Mouse (Mus musculus): ENCODE results near the gene Gmpr. TPM values are rescaled to one million over a fixed set of nuclear protein-coding genes. Genes with fewer than 3 reads are reported as not detected.
A peak's percentile ranks its signal among the peaks of the same experiment; 100 is the strongest.

The Gmpr gene
- polyA plus RNA-seq, 1 experiment from 2014 or later: 30.0 TPM

DNA sequence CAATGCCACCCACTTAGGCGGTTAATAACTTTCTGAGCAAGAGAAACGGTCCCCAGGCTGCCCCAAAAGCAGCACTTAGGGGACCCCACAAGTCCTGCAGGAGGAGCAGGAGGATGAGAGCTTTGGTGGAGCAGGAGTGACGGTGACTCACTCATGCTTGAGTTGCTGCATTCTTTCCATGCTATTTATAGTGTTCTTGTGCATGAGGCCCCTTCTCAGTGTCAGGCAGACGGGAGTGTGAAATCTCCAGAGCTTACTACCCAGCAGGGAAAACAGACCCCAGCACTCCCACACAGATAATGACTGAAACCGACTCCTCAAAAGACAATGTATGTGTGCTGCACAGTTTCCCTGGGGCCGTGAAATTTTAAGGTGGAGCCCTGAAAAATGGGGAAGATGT lies 23.5 kb downstream of the Gmpr start:
- WGBS: 40% methylated on average over 6 of the region's 6 CpGs
- H3K4me1 ChIP-seq: peaks cover 26% of the 10 kb centered on the region
- no peaks in the 10 kb centered on the region for H3K9me3 ChIP-seq (replicated peaks)
- DNase-seq (ENCODE audit: low spot score): no peak
- no peak overlapping the region for H3K4me3 ChIP-seq
- 0 out of 2 replicates have a peak, but pooled peaks cover 4% of the 10 kb centered on the region for H3K27me3 ChIP-seq (ENCODE audit: low read depth, poor library complexity, severe bottlenecking)
- H3K36me3 ChIP-seq: no peaks in the 10 kb centered on the region
- H3K27ac ChIP-seq (replicated peaks): peak overlapping the region; percentile 13

DNA sequence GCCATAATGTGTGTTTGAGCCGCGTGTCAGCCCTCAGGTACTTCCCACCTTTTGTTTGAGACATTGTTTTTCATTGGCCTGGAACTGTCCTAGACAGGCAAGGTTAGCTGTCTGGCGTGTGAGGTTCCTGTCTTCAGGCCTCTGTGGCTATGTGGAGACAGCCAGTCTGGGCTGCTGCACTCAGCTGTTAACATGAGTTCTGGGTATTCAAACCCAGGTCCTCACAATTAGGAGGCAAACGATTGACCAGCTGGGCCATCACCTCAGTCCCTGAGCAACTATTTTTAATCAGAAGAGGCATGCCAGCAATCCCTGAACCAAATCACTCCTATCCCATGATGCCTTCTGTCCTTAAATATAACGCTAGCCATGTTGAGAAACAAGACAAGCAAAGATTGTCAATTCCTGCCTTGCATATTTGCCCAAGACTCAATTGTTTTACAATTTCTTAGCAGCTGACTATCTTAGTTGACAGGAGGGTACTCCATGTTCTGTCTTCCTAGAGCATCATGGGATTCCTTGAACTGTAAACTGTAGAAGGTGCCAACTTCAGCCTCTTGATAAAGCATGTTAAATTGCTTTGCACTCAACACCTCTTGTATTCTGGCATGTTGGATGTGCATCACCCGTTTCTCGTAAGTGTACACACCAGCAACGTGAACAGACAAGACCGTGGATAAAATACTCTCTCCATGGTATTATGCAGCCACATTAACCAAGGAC lies 28.6 kb downstream of the Gmpr start:
- DNase-seq (ENCODE audit: low spot score): no peak
- H3K27ac ChIP-seq (replicated peaks): no peak overlapping the region
- H3K36me3 ChIP-seq: no peaks in the 10 kb centered on the region
- no peaks in the 10 kb centered on the region for H3K9me3 ChIP-seq (replicated peaks)
- H3K4me1 ChIP-seq: peaks cover 14% of the 10 kb centered on the region
- WGBS: 91% methylated on average over 9 of the region's 9 CpGs
- no peaks in the 10 kb centered on the region for H3K27me3 ChIP-seq (ENCODE audit: low read depth, poor library complexity, severe bottlenecking)
- H3K4me3 ChIP-seq: no peak overlapping the region

DNA sequence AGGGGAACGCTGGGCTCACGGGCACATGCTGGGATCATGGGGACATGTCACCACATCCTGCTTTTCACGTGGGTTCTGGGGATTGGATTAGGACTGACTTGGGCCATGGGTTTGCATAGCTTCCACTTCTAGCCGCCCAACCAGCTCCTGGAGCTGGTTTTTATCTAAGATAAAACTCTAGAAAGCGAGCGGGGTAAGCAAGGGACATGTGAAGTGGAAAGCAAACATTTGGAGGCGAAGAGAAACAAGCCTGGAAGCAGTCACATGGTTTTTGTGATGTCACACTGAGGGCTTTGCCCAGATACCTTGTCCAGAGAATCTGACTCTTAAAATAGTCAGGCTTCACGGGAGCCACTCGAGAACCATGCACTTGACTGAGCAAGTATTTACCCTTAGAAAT lies 29.9 kb downstream of the Gmpr start:
- H3K9me3 ChIP-seq (replicated peaks): no peaks in the 10 kb centered on the region
- no peak for DNase-seq (ENCODE audit: low spot score)
- H3K36me3 ChIP-seq: no peaks in the 10 kb centered on the region
- 86% methylated on average over 9 of the region's 9 CpGs for WGBS
- H3K27ac ChIP-seq (replicated peaks): no peak overlapping the region
- peaks cover 10% of the 10 kb centered on the region for H3K4me1 ChIP-seq
- H3K27me3 ChIP-seq (ENCODE audit: low read depth, poor library complexity, severe bottlenecking): no peaks in the 10 kb centered on the region
- H3K4me3 ChIP-seq: no peak overlapping the region

- H3K9me3 ChIP-seq (replicated peaks): no peaks in the 10 kb centered on the region
- no peaks in the 10 kb centered on the region for H3K36me3 ChIP-seq
- WGBS: 89% methylated on average over 9 of the region's 9 CpGs
- H3K27ac ChIP-seq (replicated peaks): no peak overlapping the region
- no peak for DNase-seq (ENCODE audit: low spot score)
- no peak overlapping the region for H3K4me3 ChIP-seq
- H3K4me1 ChIP-seq: peaks cover 10% of the 10 kb centered on the region
- no peaks in the 10 kb centered on the region for H3K27me3 ChIP-seq (ENCODE audit: low read depth, poor library complexity, severe bottlenecking)
Observed at GRCm38 (mm10) chr13:45538091-45538490, 30.8 kb downstream of the Gmpr start.

GRCm38 (mm10) chr13:45538532-45539204 lies 31.4 kb downstream of the Gmpr start:
- Histone ChIP-seq H3K36me3 (no peaks in the 10 kb centered on the region), H3K27ac (replicated peaks) (peak overlapping the region; percentile 71), H3K4me1 (peaks cover 10% of the 10 kb centered on the region), H3K9me3 (replicated peaks) (no peaks in the 10 kb centered on the region), H3K27me3 (ENCODE audit: low read depth, poor library complexity, severe bottlenecking) (no peaks in the 10 kb centered on the region), H3K4me3 (peak overlapping the region; percentile 50)
- DNase-seq (ENCODE audit: low spot score): peak; percentile 81
- WGBS: 34% methylated on average over 10 of the region's 10 CpGs

GRCm38 (mm10) chr13:45539205-45539568 lies 31.9 kb downstream of the Gmpr start:
- DNase-seq (ENCODE audit: low spot score): peak; percentile 81
- Histone ChIP-seq H3K36me3 (no peaks in the 10 kb centered on the region), H3K4me1 (peaks cover 10% of the 10 kb centered on the region), H3K27ac (replicated peaks) (peak overlapping the region; percentile 71), H3K9me3 (replicated peaks) (no peaks in the 10 kb centered on the region), H3K27me3 (ENCODE audit: low read depth, poor library complexity, severe bottlenecking) (no peaks in the 10 kb centered on the region), H3K4me3 (peak overlapping the region; percentile 50)
- 7% methylated on average over 10 of the region's 10 CpGs for WGBS

- Histone ChIP-seq H3K36me3 (no peaks in the 10 kb centered on the region), H3K27me3 (ENCODE audit: low read depth, poor library complexity, severe bottlenecking) (no peaks in the 10 kb centered on the region), H3K4me3 (no peak overlapping the region), H3K27ac (replicated peaks) (no peak overlapping the region), H3K4me1 (no peaks in the 10 kb centered on the region), H3K9me3 (replicated peaks) (no peaks in the 10 kb centered on the region)
- DNase-seq (ENCODE audit: low spot score): no peak
- 86% methylated on average over 13 of the region's 13 CpGs for WGBS
Observed at GRCm38 (mm10) chr13:45545974-45546373, 38.7 kb downstream of the Gmpr start.

DNA sequence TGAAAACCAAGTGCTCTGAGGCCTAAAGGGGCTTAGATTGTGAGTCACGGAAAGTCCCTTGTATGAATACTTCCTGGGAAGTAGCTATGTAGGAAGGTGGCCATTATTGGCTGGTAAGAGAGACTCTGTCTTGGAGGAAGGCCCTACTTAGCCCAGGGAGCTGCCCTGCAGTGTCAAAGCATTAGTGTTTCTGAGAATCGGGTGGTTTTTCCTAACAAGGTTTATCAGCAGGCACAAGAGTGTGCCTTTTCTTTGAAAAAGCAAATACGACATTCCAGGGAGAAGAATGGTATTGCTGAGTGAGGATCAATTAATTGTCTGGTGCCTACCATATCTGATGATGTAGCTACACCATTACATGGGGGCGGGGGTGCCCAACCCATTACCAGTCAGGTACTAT lies 39.7 kb downstream of the Gmpr start:
- Histone ChIP-seq H3K27ac (replicated peaks) (no peak overlapping the region), H3K36me3 (no peaks in the 10 kb centered on the region), H3K27me3 (ENCODE audit: low read depth, poor library complexity, severe bottlenecking) (no peaks in the 10 kb centered on the region), H3K9me3 (replicated peaks) (no peaks in the 10 kb centered on the region), H3K4me3 (no peak overlapping the region), H3K4me1 (peaks cover under 1% of the 10 kb centered on the region; the same call in 1 of the 2 replicates)
- no peak for DNase-seq (ENCODE audit: low spot score)
- 87% methylated on average over 4 of the region's 4 CpGs for WGBS

GRCm38 (mm10) chr13:45547549-45547948 lies 40.3 kb downstream of the Gmpr start:
- no peaks in the 10 kb centered on the region for H3K9me3 ChIP-seq (replicated peaks)
- H3K27ac ChIP-seq (replicated peaks): no peak overlapping the region
- 90% methylated on average over 5 of the region's 5 CpGs for WGBS
- H3K27me3 ChIP-seq (ENCODE audit: low read depth, poor library complexity, severe bottlenecking): no peaks in the 10 kb centered on the region
- peaks cover 6% of the 10 kb centered on the region for H3K4me1 ChIP-seq
- DNase-seq (ENCODE audit: low spot score): no peak
- no peaks in the 10 kb centered on the region for H3K36me3 ChIP-seq
- H3K4me3 ChIP-seq: no peak overlapping the region

DNA sequence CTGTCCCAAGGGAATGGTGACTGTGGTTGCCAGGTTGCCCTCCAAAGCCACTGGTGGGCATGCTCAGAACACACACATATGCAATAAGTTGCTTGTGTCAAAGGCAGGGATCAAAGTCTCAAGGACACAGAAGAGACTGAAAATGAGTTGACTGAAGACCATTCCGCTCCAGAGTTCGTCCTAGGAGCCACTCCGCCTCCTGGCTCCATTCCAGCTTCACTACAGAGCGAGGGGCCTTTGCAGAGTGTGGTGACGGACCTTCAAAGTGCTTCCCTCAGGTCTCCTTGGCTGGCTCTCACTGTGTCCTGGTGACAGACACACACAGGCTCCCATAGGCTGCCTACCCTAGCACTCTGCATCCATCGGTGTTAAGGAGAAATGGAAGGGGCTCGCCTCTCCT lies 46.4 kb downstream of the Gmpr start:
- 82% methylated on average over 7 of the region's 7 CpGs for WGBS
- Histone ChIP-seq H3K9me3 (replicated peaks) (no peaks in the 10 kb centered on the region), H3K36me3 (no peaks in the 10 kb centered on the region), H3K4me3 (no peak overlapping the region), H3K4me1 (peaks cover 22% of the 10 kb centered on the region), H3K27me3 (ENCODE audit: low read depth, poor library complexity, severe bottlenecking) (peaks cover 17% of the 10 kb centered on the region; the same call in 1 of the 2 replicates), H3K27ac (replicated peaks) (no peak overlapping the region)
- DNase-seq (ENCODE audit: low spot score): no peak

GRCm38 (mm10) chr13:45558367-45558766 lies 51.1 kb downstream of the Gmpr start:
- Histone ChIP-seq H3K9me3 (replicated peaks) (no peaks in the 10 kb centered on the region), H3K4me3 (no peak overlapping the region), H3K36me3 (no peaks in the 10 kb centered on the region), H3K27me3 (ENCODE audit: low read depth, poor library complexity, severe bottlenecking) (peaks cover 14% of the 10 kb centered on the region; the same call in 1 of the 2 replicates), H3K27ac (replicated peaks) (no peak overlapping the region), H3K4me1 (peaks cover 16% of the 10 kb centered on the region)
- 71% methylated on average over 4 of the region's 4 CpGs for WGBS
- DNase-seq (ENCODE audit: low spot score): no peak

GRCm38 (mm10) chr13:45559258-45559657 lies 52.0 kb downstream of the Gmpr start:
- WGBS: 87% methylated on average over 3 of the region's 3 CpGs
- Histone ChIP-seq H3K4me1 (peaks cover 11% of the 10 kb centered on the region), H3K27me3 (ENCODE audit: low read depth, poor library complexity, severe bottlenecking) (peaks cover 7% of the 10 kb centered on the region; the same call in 1 of the 2 replicates), H3K27ac (replicated peaks) (no peak overlapping the region), H3K9me3 (replicated peaks) (no peaks in the 10 kb centered on the region), H3K4me3 (no peak overlapping the region), H3K36me3 (no peaks in the 10 kb centered on the region)
- no peak for DNase-seq (ENCODE audit: low spot score)

- WGBS: 82% methylated on average over 7 of the region's 7 CpGs
- DNase-seq (ENCODE audit: low spot score): peak; percentile 34
Observed at GRCm38 (mm10) chr13:45560543-45560942, 53.3 kb downstream of the Gmpr start.

More at GRCm38 (mm10) chr13:45560543-45560942, 53.3 kb downstream of the Gmpr start:
- Histone ChIP-seq H3K27me3 (ENCODE audit: low read depth, poor library complexity, severe bottlenecking) (peaks cover 4% of the 10 kb centered on the region; the same call in 1 of the 2 replicates), H3K36me3 (no peaks in the 10 kb centered on the region), H3K9me3 (replicated peaks) (no peaks in the 10 kb centered on the region), H3K27ac (replicated peaks) (no peak overlapping the region), H3K4me3 (no peak overlapping the region), H3K4me1 (peaks cover 11% of the 10 kb centered on the region)
